In genomic region chr16:5790161-5790560, GRCm38 (mm10) we compare ENCODE assay signal across 17 mouse cellular contexts.
DNase-seq lines count a peak whose midpoint lies in the region; ATAC-seq lines count a peak whose summit lies in the region.
"Had no signal": no experiment of that assay in that cellular context is flagged by ENCODE, and none has a peak within 500 bp of the region (broad histone marks: within the 10 kb centered on the region; RNA-seq: fewer than 3 reads in every experiment).

No protein-coding gene starts in this region.

- no peaks in the 10 kb centered on the region for H3K4me1 ChIP-seq in liver, embryonic 11.5 days (replicated peaks; ENCODE audit: control insufficient read depth, insufficient read depth, low read length)
- H3K4me1 ChIP-seq: embryonic facial prominence, embryonic 13.5 days; forebrain, embryonic 12.5 days; heart, embryonic 13.5 days; hindbrain, embryonic 15.5 days had no signal

- H3K27ac ChIP-seq in liver, embryonic 11.5 days (ENCODE audit: low read depth, low read length), result no peak overlapping the region
- H3K27ac ChIP-seq: embryonic facial prominence, embryonic 13.5 days; forebrain, embryonic 12.5 days; heart, embryonic 13.5 days; hindbrain, embryonic 15.5 days had no signal

- ATAC-seq in liver, embryonic 11.5 days (replicated peaks; ENCODE audit: low FRiP score), result no peak
- ATAC-seq: forebrain, embryonic 16.5 days; intestine, postnatal 0 days had no signal

- 71% methylated on average over 3 of the region's 3 CpGs for WGBS in liver, embryonic 11.5 days

- H3K4me3 ChIP-seq in liver, embryonic 11.5 days (ENCODE audit: low read depth, low read length), result no peak overlapping the region
- H3K4me3 ChIP-seq: embryonic facial prominence, embryonic 13.5 days; forebrain, embryonic 12.5 days; heart, embryonic 13.5 days; hindbrain, embryonic 15.5 days had no signal

- H3K36me3 ChIP-seq in liver, embryonic 11.5 days (ENCODE audit: control insufficient read depth, insufficient read depth, low read length), result no peaks in the 10 kb centered on the region
- H3K36me3 ChIP-seq: embryonic facial prominence, embryonic 13.5 days; forebrain, embryonic 12.5 days; heart, embryonic 13.5 days; hindbrain, embryonic 15.5 days had no signal

- peak; percentile 77 for DNase-seq in MN1 (ENCODE audit: low spot score)
- peak; percentile 72 for DNase-seq in brain, adult 2 months (ENCODE audit: low read depth, low spot score)
- peak; percentile 63 for DNase-seq in cerebellum, adult 9-10 months
- DNase-seq in cerebellum, postnatal 25 days, result peak; percentile 70 to 78
- DNase-seq in thymus, postnatal 25 days, result no peak
- DNase-seq in frontal cortex, adult 2 months (ENCODE audit: extremely low spot score in 1 of 2, low spot score in 1 of 2), result no peak
- no peak for DNase-seq in liver, embryonic 11.5 days (ENCODE audit: low spot score)
- DNase-seq: adrenal gland, adult 8-10 months; gastrocnemius, postnatal 25 days; heart, postnatal 36 days; kidney, adult 8-10 months had no signal

- no peaks in the 10 kb centered on the region for H3K27me3 ChIP-seq in liver, embryonic 11.5 days (replicated peaks; ENCODE audit: control insufficient read depth, insufficient read depth, low read length)
- H3K27me3 ChIP-seq: embryonic facial prominence, embryonic 13.5 days; forebrain, embryonic 12.5 days; heart, embryonic 13.5 days; hindbrain, embryonic 15.5 days had no signal

- no peaks in the 10 kb centered on the region for H3K9me3 ChIP-seq in liver, embryonic 11.5 days (ENCODE audit: control insufficient read depth, low read length)
- H3K9me3 ChIP-seq: embryonic facial prominence, embryonic 13.5 days; forebrain, embryonic 12.5 days; heart, embryonic 13.5 days; hindbrain, embryonic 15.5 days had no signal

- H3K9ac ChIP-seq in liver, embryonic 11.5 days (ENCODE audit: low read depth, low read length), result no peak overlapping the region
- H3K9ac ChIP-seq: embryonic facial prominence, embryonic 13.5 days; forebrain, embryonic 12.5 days; heart, embryonic 13.5 days; hindbrain, embryonic 15.5 days had no signal

- no peak overlapping the region for H3K4me2 ChIP-seq in liver, embryonic 11.5 days
- H3K4me2 ChIP-seq: embryonic facial prominence, embryonic 13.5 days; forebrain, embryonic 12.5 days; heart, embryonic 13.5 days; hindbrain, embryonic 15.5 days had no signal

Comparison
In these comparisons a context has a peak if more than half of its experiments do, and no peak if none do; other contexts are left out.
1. DNase-seq: peak in MN1 (single experiment), brain, adult 2 months (single experiment), cerebellum, adult 9-10 months (single experiment) and cerebellum, postnatal 25 days (2 of 2); none in thymus, postnatal 25 days (single experiment), frontal cortex, adult 2 months (0 of 2) and liver, embryonic 11.5 days (single experiment).